Mouse (Mus musculus) left cerebral cortex, adult 2 months (tissue): ENCODE measurements at regions not wholly inside any gene's neighbourhood (a gene's known extent, or its start where the extent isn't known, plus 50 kb on each side); places are given as distances from the start of the nearest gene placed in this dataset.
"Not testable (repeated sequence)": the region's sequence is repeated elsewhere in the genome, so short reads cannot be mapped to it uniquely, and the experiment has no call there.

ENCODE experiments used
- DNase-seq, 2 experiments: peaks; one replicate each; pipeline ENCODE4 v3.0.0; 2021 to 2022; ENCODE audit warnings: low spot score in 2 of 2, mixed read lengths in 1 of 2; ENCODE audit errors: extremely low spot score in 1 of 2
- H3K27ac ChIP-seq: fragments of 200-600 bp; 2 replicates; pipeline ENCODE4 v1.8.1; 2022
- H3K4me3 ChIP-seq: fragments of 200-600 bp; 2 replicates; pipeline ENCODE4 v1.8.1; 2022
- CTCF ChIP-seq: fragments of 200-600 bp; IDR thresholded peaks from 2 replicates; pipeline ENCODE4 v1.8.1; 2022; ENCODE audit warnings: antibody characterized with exemption, mild to moderate bottlenecking, moderate library complexity
- intact Hi-C: fragments of 180-260 bp; cut with DNase I; formaldehyde crosslinking; loops from one replicate; pipeline ENCODE4 v1.15.1; 2025

DNA sequence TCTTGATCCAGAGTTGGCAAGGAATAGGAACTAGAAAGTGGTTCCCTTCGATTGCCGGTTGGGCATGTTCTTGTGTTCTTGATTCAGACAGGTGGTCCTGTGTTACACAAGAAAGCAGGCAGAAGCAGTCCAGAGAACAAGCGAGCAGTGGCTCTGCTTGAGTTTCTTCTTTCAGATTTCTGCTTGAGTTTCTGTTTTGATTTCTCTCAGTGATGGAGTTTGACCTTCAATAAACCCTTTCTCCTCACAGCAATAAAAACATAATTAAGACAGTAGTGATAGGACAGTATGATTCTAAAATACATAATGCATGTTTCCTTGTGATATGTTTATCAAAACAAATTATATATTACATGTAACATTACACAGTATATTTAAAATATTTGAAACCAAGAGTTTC lies 59.1 kb downstream of the Klf6 start:
- TF ChIP-seq CTCF, result no peak
- intact Hi-C loops, result no loop called here
- H3K27ac ChIP-seq, result no peak overlapping the region
- no peak for DNase-seq
- H3K4me3 ChIP-seq, result no peak overlapping the region

DNA sequence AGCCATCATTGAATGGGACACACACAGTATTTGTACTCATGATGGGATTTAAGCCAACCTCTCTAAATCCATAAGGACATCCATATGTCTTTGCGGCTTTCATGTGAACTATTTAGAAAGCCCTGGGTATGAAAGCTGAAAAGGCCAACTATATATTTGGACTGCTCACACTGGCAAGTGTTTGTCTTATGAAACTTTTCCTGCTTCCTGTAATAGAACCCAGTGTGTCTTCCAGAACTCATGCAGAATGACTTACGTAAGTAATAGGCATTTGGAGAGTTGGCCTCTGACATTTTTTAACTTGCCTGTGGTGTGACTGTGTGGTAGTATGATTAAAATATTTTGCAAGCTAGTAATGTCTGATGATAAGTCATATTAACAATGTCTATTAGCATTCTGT lies 70.2 kb downstream of the Klf6 start:
- intact Hi-C loops, result no loop called here
- H3K4me3 ChIP-seq, result no peak overlapping the region
- DNase-seq, result no peak
- H3K27ac ChIP-seq, result no peak overlapping the region
- TF ChIP-seq CTCF, result no peak

DNA sequence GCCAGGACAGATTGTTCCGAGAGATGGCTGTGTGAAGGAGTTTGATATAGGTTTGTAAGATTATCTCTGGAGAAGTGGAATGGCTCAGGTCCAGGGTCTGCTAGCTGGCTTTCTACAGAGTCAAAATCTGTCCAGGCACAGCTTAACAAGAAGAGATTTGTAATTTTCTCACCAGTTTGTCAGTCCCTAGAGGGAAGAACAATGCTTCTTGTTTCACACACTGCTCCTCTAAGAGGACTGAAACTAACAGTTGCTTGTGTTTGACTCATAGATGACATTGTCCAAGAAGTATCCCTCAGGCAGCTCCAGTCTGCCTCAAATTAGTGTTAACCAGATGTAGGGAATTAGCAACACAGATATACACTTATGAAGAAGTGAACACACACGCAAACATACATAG lies 76.2 kb downstream of the Klf6 start:
- no peak for TF ChIP-seq CTCF
- intact Hi-C loops, result no loop called here
- no peak for DNase-seq
- no peak overlapping the region for H3K27ac ChIP-seq
- no peak overlapping the region for H3K4me3 ChIP-seq

DNA sequence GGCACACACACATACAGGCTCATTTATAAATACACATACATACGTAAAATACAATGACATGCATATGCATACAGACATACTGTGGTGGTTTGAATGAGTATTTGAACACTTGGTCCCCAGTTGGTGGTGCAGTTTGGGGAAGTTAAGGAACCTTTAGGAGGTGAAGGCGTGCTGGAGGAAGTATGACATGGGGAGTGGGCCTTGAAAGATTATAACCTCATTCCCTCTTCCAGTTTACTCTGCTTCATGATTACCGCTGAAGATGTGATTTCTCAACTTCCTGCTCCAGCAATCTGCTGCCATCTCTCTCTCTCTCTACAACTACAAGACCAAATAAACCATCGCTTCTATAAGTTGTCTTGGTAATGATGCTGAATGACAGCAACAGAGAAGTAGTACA lies 76.7 kb downstream of the Klf6 start:
- no peak for DNase-seq
- TF ChIP-seq CTCF, result no peak
- Histone ChIP-seq H3K4me3 (no peak overlapping the region), H3K27ac (no peak overlapping the region)
- intact Hi-C loops, result no loop called here

DNA sequence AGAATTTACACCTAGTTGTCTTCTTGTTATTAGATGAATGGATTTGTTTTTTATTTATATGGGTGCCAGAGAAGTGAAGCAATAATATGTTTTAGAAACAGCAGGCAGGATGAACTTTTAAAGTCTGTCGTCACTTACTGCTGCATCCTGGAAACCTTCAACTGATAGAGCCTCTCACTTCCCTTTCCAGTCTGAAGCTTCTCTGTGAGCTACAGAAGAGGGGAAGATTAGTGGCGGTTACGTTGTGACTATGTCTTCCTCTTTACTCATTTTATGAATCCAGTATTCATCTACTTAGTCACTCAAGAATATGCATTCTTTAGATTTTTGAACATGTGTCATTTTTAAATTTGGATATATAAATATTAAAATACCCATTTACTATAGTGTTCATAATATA lies 78.1 kb downstream of the Klf6 start:
- no peak overlapping the region for H3K27ac ChIP-seq
- H3K4me3 ChIP-seq, result no peak overlapping the region
- DNase-seq, result no peak
- no peak for TF ChIP-seq CTCF
- intact Hi-C loops, result no loop called here

DNA sequence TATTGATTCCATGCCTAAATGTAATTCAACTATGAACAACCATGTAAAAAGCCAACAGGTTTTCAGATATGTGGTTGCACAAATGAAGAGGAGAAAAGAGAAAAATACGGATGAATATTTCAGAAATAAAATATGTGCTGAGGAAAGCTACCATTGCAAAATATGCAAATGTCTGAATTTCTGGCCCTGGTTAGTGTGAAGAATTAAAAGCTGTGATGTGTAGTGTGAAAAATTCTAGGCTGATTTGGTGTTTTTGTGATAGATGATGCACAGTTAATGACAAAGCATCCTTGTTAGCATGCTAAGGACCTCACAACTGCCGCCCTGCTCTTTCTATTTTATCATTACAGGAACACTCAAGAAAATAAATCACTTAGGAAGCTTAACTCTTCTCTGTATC lies 91.6 kb downstream of the Klf6 start:
- no peak for TF ChIP-seq CTCF
- DNase-seq, result no peak
- no peak overlapping the region for H3K4me3 ChIP-seq
- intact Hi-C loops, result no loop called here
- no peak overlapping the region for H3K27ac ChIP-seq

DNA sequence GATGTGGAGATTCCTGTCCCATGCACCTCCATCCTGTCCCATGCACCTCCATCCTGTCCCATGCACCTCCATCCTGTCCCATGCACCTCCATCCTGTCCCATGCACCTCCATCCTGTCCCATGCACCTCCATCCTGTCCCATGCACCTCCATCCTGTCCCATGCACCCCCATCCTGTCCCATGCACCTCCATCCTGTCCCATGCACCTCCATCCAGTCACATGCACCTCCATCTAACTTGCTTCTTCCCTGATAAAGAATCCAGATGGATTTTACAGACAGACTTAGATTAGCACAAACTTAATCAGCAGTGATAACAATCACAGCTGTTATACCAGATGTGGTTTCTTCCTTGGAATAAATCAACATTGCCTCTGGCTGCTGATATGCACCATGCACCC lies 93.8 kb downstream of the Klf6 start:
- intact Hi-C loops, DNase-seq, H3K27ac ChIP-seq, H3K4me3 ChIP-seq: not testable (repeated sequence)

DNA sequence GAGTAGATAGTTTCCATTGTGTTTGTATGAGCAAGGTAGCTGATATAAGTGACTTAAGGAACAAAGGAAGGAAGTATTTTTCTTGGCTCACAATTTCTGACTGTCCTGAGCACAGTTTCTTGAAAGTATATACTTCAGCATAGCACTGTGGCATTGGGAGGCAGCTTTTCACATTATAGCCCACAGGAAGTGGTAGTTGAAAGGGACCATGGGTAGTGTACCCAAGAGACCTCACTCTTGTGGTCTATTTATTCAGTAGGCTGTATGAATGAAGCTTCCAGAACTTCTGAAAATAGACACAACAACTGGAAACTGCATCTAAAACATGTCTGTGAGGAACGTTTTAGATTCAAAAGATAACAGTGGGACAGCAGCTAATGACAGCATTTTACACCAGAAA lies 94.9 kb downstream of the Klf6 start:
- TF ChIP-seq CTCF, result no peak
- DNase-seq, result no peak

DNA sequence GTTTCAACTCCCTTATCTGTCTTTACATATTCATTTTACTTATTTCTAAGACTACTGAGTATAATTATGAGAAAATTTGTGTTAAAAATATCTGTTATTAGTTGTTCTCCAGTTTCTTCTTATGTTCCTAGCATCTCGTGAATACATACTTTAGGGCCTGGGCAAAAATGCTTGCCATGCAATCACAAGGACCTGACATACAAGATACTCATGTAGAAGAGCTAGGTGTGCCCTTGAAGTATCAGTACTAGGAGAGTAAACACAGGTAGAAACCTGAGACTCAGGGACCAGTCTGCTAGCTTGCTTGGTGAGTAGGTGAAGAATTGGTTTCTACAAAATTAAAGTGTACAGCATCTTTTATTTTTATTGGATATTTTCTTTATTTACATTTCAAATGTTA lies 101.7 kb downstream of the Klf6 start:
- no peak for TF ChIP-seq CTCF
- intact Hi-C loops, result no loop called here
- no peak overlapping the region for H3K4me3 ChIP-seq
- DNase-seq, result no peak
- H3K27ac ChIP-seq, result no peak overlapping the region

More for the DNA sequence above, 94.9 kb downstream of the Klf6 start:
- no peak overlapping the region for H3K27ac ChIP-seq
- H3K4me3 ChIP-seq, result no peak overlapping the region
- intact Hi-C loops, result no loop called here

DNA sequence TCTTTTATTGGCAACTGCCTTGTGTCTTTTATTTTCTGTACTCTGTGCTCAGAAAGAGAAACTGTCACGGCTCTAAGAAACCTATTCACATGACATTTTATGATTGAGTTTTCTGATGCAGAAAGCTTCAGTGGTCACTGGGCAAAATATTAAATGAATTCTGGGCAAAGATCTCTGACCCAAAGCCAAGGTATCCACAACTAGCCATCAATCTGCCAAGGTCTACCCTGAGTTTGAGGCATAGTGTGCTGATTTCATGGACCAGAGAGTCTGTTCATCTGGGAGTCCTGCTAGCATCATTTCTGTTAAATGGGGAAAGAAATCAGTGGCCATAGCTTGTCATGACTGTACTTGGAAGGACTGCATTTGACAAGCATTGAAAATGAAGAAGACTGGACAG lies 103.3 kb downstream of the Klf6 start:
- intact Hi-C loops, result no loop called here

DNA sequence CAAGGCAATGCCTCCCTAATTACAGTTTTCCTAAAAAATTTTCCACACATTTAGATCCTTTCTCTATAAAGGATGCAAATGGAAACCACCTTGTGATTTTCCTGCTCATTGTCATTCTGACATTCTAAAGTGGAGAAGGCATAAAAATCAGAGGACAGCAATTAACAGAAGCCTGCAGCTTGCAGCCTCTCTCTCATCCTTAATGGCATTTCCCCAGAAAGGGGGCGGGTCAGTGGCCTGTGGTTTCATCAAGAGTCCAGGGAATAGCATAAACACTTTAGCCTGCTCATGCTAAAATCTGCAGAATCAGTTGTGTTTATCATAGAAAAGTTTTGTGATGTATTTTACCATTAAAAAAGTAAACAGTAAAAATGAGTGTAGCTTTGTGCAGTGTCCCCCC lies 117.3 kb downstream of the Klf6 start:
- DNase-seq, result no peak
- intact Hi-C loops, result no loop called here
- no peak for TF ChIP-seq CTCF
- Histone ChIP-seq H3K27ac (no peak overlapping the region), H3K4me3 (no peak overlapping the region)

More for the DNA sequence above, 103.3 kb downstream of the Klf6 start:
- Histone ChIP-seq H3K4me3 (no peak overlapping the region), H3K27ac (no peak overlapping the region)
- TF ChIP-seq CTCF, result no peak
- no peak for DNase-seq

DNA sequence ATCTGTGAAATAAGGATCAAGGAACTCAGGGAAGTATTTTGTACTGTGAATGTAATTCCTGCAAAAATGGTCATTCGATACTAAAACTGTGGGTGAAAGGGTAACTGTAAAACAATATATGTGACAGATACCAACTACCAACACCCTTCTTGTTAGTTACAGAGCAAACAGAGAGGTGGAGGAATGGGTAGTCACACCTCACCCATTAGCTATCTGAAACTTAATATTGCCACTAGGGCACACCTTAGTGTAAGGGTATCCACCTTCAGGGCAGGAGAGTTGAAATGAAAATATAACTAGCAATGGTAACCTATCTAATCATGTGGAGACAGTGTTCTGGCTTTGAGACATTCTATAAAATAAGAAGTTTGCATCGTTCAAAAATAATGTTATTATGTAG lies 126.2 kb downstream of the Klf6 start:
- DNase-seq, result no peak
- intact Hi-C loops, result no loop called here
- no peak overlapping the region for H3K4me3 ChIP-seq
- no peak for TF ChIP-seq CTCF
- H3K27ac ChIP-seq, result no peak overlapping the region

DNA sequence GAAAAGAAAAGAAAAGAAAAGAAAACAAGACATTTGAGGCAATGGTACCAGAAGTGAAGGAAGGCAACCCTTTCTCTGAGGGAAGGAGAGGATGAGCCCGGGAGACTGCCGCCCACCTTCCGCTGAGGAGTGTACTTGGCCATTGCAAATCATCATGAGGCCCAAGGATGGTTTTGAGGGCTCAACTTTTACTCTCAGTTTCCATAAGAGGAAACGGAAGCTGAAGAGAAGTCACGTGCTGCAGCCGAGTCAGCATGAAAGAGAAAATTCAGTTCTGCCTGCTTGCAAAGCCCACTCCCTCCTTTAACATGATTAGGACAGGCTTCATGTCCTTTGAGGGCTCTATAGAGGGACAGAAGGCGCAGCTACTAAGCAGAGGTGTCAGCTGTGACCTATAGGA lies 127.1 kb downstream of the Klf6 start:
- Histone ChIP-seq H3K4me3 (no peak overlapping the region), H3K27ac (no peak overlapping the region)
- no peak for DNase-seq
- intact Hi-C loops, result no loop called here
- no peak for TF ChIP-seq CTCF
